Mouse (Mus musculus) limb, embryonic 14.5 days (tissue): ENCODE data around the gene Men1. TPM values are rescaled to one million over a fixed set of nuclear protein-coding genes. Genes with fewer than 3 reads are reported as not detected.
"Not testable (repeated sequence)": the region's sequence is repeated elsewhere in the genome, so short reads cannot be mapped to it uniquely, and the experiment has no call there.

Experiments
- ATAC-seq: fragments of 200-750 bp; cut with Nextera tagmentation; 2 replicates; pipeline ENCODE4 v1.8.0; 2017; ENCODE audit warnings: low read depth, moderate number of reproducible peaks, moderate TSS enrichment; ENCODE audit not compliant: low FRiP score
- DNase-seq: peaks from one replicate; pipeline ENCODE4 v3.0.0-alpha.2; 2015; ENCODE audit warnings: low spot score
- H3K27ac ChIP-seq: fragments of 300-500 bp; sonication (generic); replicated peaks from 2 replicates; pipeline ENCODE4 v1.5.1; 2014; ENCODE audit warnings: low read depth, mild to moderate bottlenecking, low read length, moderate library complexity, mixed read lengths
- H3K27me3 ChIP-seq: fragments of 300-500 bp; sonication (generic); 2 replicates; pipeline ENCODE4 v1.6.1; 2014; ENCODE audit warnings: low read length, mixed read lengths; ENCODE audit not compliant: control insufficient read depth, insufficient read depth
- H3K36me3 ChIP-seq: fragments of 300-500 bp; sonication (generic); 2 replicates; pipeline ENCODE4 v1.6.1; 2014; ENCODE audit warnings: mild to moderate bottlenecking, low read length, moderate library complexity, mixed read lengths; ENCODE audit not compliant: control insufficient read depth, insufficient read depth
- H3K4me1 ChIP-seq: fragments of 300-500 bp; sonication (generic); 2 replicates; pipeline ENCODE4 v1.6.1; 2014; ENCODE audit warnings: antibody characterized with exemption, low read length, mixed read lengths; ENCODE audit not compliant: control insufficient read depth, insufficient read depth
- H3K4me2 ChIP-seq: fragments of 300-500 bp; sonication (generic); replicated peaks from 2 replicates; pipeline ENCODE4 v1.6.1; 2014; ENCODE audit warnings: low read depth, mild to moderate bottlenecking, low read length, moderate library complexity; ENCODE audit not compliant: severe bottlenecking
- H3K4me3 ChIP-seq: fragments of 300-500 bp; sonication (generic); replicated peaks from 2 replicates; pipeline ENCODE4 v1.5.1; 2014; ENCODE audit warnings: low read length
- H3K9ac ChIP-seq: fragments of 300-500 bp; sonication (generic); 2 replicates; pipeline ENCODE4 v1.6.1; 2014; ENCODE audit warnings: mild to moderate bottlenecking, low read depth, low read length, moderate library complexity; ENCODE audit not compliant: severe bottlenecking
- H3K9me3 ChIP-seq: fragments of 300-500 bp; sonication (generic); 2 replicates; pipeline ENCODE4 v1.6.1; 2016; ENCODE audit warnings: low read length; ENCODE audit not compliant: control insufficient read depth
- POLR2A ChIP-seq: fragments of 200-500 bp; IDR thresholded peaks from 2 replicates; pipeline ENCODE4 v1.8.0; 2012; ENCODE audit warnings: inconsistent platforms, mild to moderate bottlenecking, moderate library complexity, borderline replicate concordance; ENCODE audit not compliant: insufficient read depth, insufficient read length; ENCODE audit errors: extremely low read depth
- WGBS: fragments of 180-500 bp; shearing (Covaris S2); extraction: QIAGEN DNeasy Blood & Tissue Kit; methylation state at CpG from one replicate; pipeline ENCODE4 v1.1.7; 2014; 5-methylcytosine and 5-hydroxymethylcytosine counted together
- polyA plus RNA-seq, 2 experiments: library from polyadenylated mRNA; depleted of rRNA in 1 of 2; stranded (reverse) in 1 of 2; unstranded in 1 of 2; fragments of >200 nt; fragmentation: Nextera tagmentation in 1 of 2; extraction: Ambion mirVana in 1 of 2; gene quantifications; 2 replicates each; pipeline versions ENCODE4 v1.2.1 to v1.2.3; 2012 to 2014

Gene Men1
- polyA plus RNA-seq, 2 experiments, result 60.4 to 102 TPM

GRCm38 (mm10) chr19:6305517-6306115 is 29.2 kb upstream of the Men1 start:
- peak overlapping the region; percentile 59 for H3K9ac ChIP-seq
- H3K9me3 ChIP-seq, result no peaks in the 10 kb centered on the region
- TF ChIP-seq POLR2A, result no peak
- H3K36me3 ChIP-seq, result peaks cover 8% of the 10 kb centered on the region; the same call in 1 of the 2 replicates
- 55% methylated on average over 8 of the region's 8 CpGs for WGBS
- no peak for DNase-seq
- peak overlapping the region; percentile 75 for H3K27ac ChIP-seq
- H3K4me2 ChIP-seq, result peak overlapping the region; percentile 56
- peak overlapping the region; percentile 61 for H3K4me3 ChIP-seq
- no peak for ATAC-seq
- H3K4me1 ChIP-seq, result peaks cover 11% of the 10 kb centered on the region; the same call in 1 of the 2 replicates
- no peaks in the 10 kb centered on the region for H3K27me3 ChIP-seq

GRCm38 (mm10) chr19:6306137-6306551 is 28.6 kb upstream of the Men1 start, which contains the start of gene Cdc42bpg:
TSS of gene Cdc42bpg (plus strand) at chr19:6306456.
- peak; percentile 82 for DNase-seq
- no peaks in the 10 kb centered on the region for H3K27me3 ChIP-seq
- no peaks in the 10 kb centered on the region for H3K9me3 ChIP-seq
- H3K9ac ChIP-seq, result peak within 1 kb of the TSS; percentile 59
- TF ChIP-seq POLR2A, result 0 out of 2 replicates have a peak, but pooled peaks have one; percentile 33
- H3K36me3 ChIP-seq, result peaks cover 9% of the 10 kb centered on the region
- H3K4me2 ChIP-seq, result peak within 1 kb of the TSS; percentile 56
- peak; percentile 86 for ATAC-seq
- peaks cover 11% of the 10 kb centered on the region; the same call in 1 of the 2 replicates for H3K4me1 ChIP-seq
- H3K27ac ChIP-seq, result peak within 1 kb of the TSS; percentile 75
- peak within 1 kb of the TSS; percentile 61 for H3K4me3 ChIP-seq
- WGBS, result 1% methylated on average over 29 of the region's 38 CpGs

- DNase-seq (peak; percentile 56), ATAC-seq (peak; percentile 36)
- WGBS, result 0% methylated on average over 32 of the region's 34 CpGs
- H3K27ac ChIP-seq, result no peak overlapping the region
- peak overlapping the region; percentile 59 for H3K9ac ChIP-seq
- peak overlapping the region; percentile 56 for H3K4me2 ChIP-seq
- H3K27me3 ChIP-seq, result no peaks in the 10 kb centered on the region
- TF ChIP-seq POLR2A, result no peak
- peak overlapping the region; percentile 61 for H3K4me3 ChIP-seq
- H3K9me3 ChIP-seq, result no peaks in the 10 kb centered on the region
- H3K4me1 ChIP-seq, result peaks cover 11% of the 10 kb centered on the region; the same call in 1 of the 2 replicates
- H3K36me3 ChIP-seq, result peaks cover 14% of the 10 kb centered on the region
Observed at GRCm38 (mm10) chr19:6306586-6306985, 28.2 kb upstream of the Men1 start.

DNA sequence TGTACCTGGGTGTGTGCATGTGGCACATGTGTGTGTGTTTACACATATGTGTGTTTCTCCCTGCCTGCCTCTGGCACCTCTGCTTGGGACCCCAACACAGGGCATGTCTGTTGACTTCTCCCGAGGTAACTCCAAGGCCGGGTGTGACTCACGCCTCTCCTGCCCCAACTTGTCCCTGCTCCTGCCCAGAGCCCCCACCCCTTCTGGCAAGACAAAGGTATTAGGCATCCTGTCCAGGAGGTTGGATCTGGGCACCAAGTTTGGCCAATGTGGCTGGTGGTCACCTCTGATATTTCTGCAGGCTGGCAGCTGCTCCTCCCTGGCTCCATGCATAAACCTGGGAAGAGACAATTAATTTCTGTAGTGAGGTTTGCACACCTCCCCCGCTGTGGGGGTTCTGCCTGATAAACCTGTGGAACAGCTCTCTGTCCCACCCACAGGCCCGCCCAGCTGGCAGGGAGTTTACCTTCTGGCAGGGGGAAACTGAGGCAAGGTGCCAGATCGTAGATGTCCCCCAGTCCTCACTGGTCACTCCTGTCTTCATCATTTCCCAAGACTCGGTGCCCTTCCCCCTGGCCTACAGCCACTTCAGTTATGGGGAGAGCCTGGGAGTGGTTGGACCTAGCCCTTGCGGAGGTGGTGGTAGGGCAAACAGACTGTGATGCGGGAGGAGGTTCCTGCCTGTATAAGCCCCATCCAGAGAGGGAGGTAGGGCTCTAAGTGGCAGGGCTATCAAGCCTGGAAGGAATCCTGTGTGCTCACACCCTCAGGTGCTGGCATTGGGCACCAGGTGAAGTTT is 26.8 kb upstream of the Men1 start:
- Histone ChIP-seq H3K9ac (no peak overlapping the region), H3K27me3 (no peaks in the 10 kb centered on the region), H3K27ac (no peak overlapping the region), H3K36me3 (peaks cover 17% of the 10 kb centered on the region), H3K9me3 (no peaks in the 10 kb centered on the region), H3K4me3 (peak overlapping the region; percentile 61; the same call in 1 of the 2 replicates), H3K4me1 (peaks cover 4% of the 10 kb centered on the region; the same call in 1 of the 2 replicates), H3K4me2 (peak overlapping the region; percentile 56; the same call in 1 of the 2 replicates)
- WGBS, result 77% methylated on average over 9 of the region's 9 CpGs
- TF ChIP-seq POLR2A, result no peak
- ATAC-seq, result no peak
- no peak for DNase-seq

DNA sequence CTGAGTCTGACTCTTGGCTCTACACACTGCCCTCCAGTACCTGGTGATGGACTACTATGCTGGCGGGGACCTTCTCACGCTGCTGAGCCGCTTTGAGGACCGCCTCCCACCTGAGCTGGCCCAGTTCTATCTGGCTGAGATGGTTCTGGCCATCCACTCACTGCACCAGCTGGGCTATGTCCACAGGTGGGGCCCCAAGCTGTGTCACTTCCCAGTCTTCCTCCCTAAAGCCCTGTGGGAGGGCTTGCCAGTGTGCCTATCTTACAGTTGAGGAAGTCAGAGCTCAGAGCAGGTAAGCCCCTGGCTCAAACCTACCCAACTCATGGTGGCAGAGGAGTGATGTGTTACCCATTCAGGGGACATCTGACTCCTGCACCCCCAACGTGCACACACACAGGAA is 24.6 kb upstream of the Men1 start:
- no peak overlapping the region for H3K4me3 ChIP-seq
- no peak for TF ChIP-seq POLR2A
- DNase-seq (no peak), ATAC-seq (no peak)
- peaks cover 37% of the 10 kb centered on the region for H3K36me3 ChIP-seq
- peaks cover 4% of the 10 kb centered on the region; the same call in 1 of the 2 replicates for H3K4me1 ChIP-seq
- no peak overlapping the region for H3K9ac ChIP-seq
- no peaks in the 10 kb centered on the region for H3K9me3 ChIP-seq
- no peak overlapping the region for H3K27ac ChIP-seq
- no peaks in the 10 kb centered on the region for H3K27me3 ChIP-seq
- H3K4me2 ChIP-seq, result no peak overlapping the region
- 90% methylated on average over 5 of the region's 5 CpGs for WGBS

- not testable (repeated sequence) for H3K9ac ChIP-seq, H3K4me2 ChIP-seq, H3K4me1 ChIP-seq, ATAC-seq, H3K27me3 ChIP-seq, DNase-seq, H3K9me3 ChIP-seq, H3K4me3 ChIP-seq, H3K27ac ChIP-seq
- 79% methylated on average over 3 of the region's 3 CpGs for WGBS
- peaks cover 51% of the 10 kb centered on the region for H3K36me3 ChIP-seq
Observed at GRCm38 (mm10) chr19:6311783-6312182, 23.0 kb upstream of the Men1 start.
